Comparison of ENCODE assay signal across 9 mouse cellular contexts in genomic region chr8:117697248-117697647, GRCm38 (mm10). TPM values are rescaled to one million over a fixed set of nuclear protein-coding genes. Genes with fewer than 3 reads are reported as not detected.
DNase-seq lines count a peak whose midpoint lies in the region; ATAC-seq and TF ChIP-seq lines count a peak whose summit lies in the region.
"Had no signal": no experiment of that assay in that cellular context is flagged by ENCODE, and none has a peak within 500 bp of the region (broad histone marks: within the 10 kb centered on the region; RNA-seq: fewer than 3 reads in every experiment).

No protein-coding gene starts in this region.

- H3K9me3 ChIP-seq in midbrain, postnatal 0 days (ENCODE audit: low read length): no peaks in the 10 kb centered on the region
- no peaks in the 10 kb centered on the region for H3K9me3 ChIP-seq in midbrain, embryonic 10.5 days (replicated peaks)
- H3K9me3 ChIP-seq: limb, embryonic 15.5 days had no signal

- DNase-seq in gastrocnemius, postnatal 14 days: peak; percentile 23
- DNase-seq in gastrocnemius, postnatal 36 days: no peak
- DNase-seq in midbrain, postnatal 0 days (ENCODE audit: low spot score): no peak
- DNase-seq in midbrain, embryonic 10.5 days (ENCODE audit: low spot score): no peak
- peak; percentile 37 to 41 for DNase-seq in adrenal gland, postnatal 36 days
- DNase-seq in kidney, postnatal 36 days: peak; percentile 21 to 80
- no peak for DNase-seq in spleen, postnatal 14 days (ENCODE audit: low spot score in 2 of 2)

- H3K4me2 ChIP-seq in midbrain, postnatal 0 days (ENCODE audit: low read depth, low read length, poor library complexity, severe bottlenecking): no peak overlapping the region
- H3K4me2 ChIP-seq: limb, embryonic 15.5 days had no signal

- no peak overlapping the region for H3K4me3 ChIP-seq in midbrain, postnatal 0 days (ENCODE audit: low read depth, low read length)
- no peak overlapping the region for H3K4me3 ChIP-seq in midbrain, embryonic 10.5 days
- H3K4me3 ChIP-seq: limb, embryonic 15.5 days had no signal

- WGBS in midbrain, postnatal 0 days: 44% methylated on average over 5 of the region's 5 CpGs
- 44% methylated on average over 5 of the region's 5 CpGs for WGBS in midbrain, embryonic 10.5 days

- no peak overlapping the region for H3K9ac ChIP-seq in midbrain, postnatal 0 days (replicated peaks; ENCODE audit: low read length, poor library complexity, severe bottlenecking)
- H3K9ac ChIP-seq: limb, embryonic 15.5 days had no signal

- H3K36me3 ChIP-seq in midbrain, postnatal 0 days (ENCODE audit: insufficient read depth, low read length): no peaks in the 10 kb centered on the region
- no peaks in the 10 kb centered on the region for H3K36me3 ChIP-seq in midbrain, embryonic 10.5 days
- H3K36me3 ChIP-seq: limb, embryonic 15.5 days had no signal

- peak; percentile 63 for TF ChIP-seq CTCF in midbrain, postnatal 0 days (IDR thresholded peaks at IDR 0.05)

- intact Hi-C loops in gastrocnemius, postnatal 14 days (cut with DNase I; ENCODE audit: low total_unique reads): loop anchor here (5.0 kb wide), 1 partner anchor 165 kb away; no protein-coding TSS in a partner anchor
- intact Hi-C loops in gastrocnemius, postnatal 36 days (cut with DNase I): no loop called here

- no peak for ATAC-seq in midbrain, postnatal 0 days (ENCODE audit: low FRiP score)
- ATAC-seq in monocyte, adult 5-6 weeks (replicated peaks; ENCODE audit: insufficient number of reproducible peaks, low FRiP score, low TSS enrichment, poor library complexity, severe bottlenecking): no peak

- no peaks in the 10 kb centered on the region for H3K4me1 ChIP-seq in midbrain, postnatal 0 days (ENCODE audit: insufficient read depth, low read length)
- H3K4me1 ChIP-seq in midbrain, embryonic 10.5 days: peaks cover 11% of the 10 kb centered on the region

- H3K27ac ChIP-seq in midbrain, postnatal 0 days (ENCODE audit: low read depth, low read length): no peak overlapping the region
- no peak overlapping the region for H3K27ac ChIP-seq in midbrain, embryonic 10.5 days (replicated peaks)
- H3K27ac ChIP-seq: limb, embryonic 15.5 days had no signal

- no peaks in the 10 kb centered on the region for H3K27me3 ChIP-seq in midbrain, postnatal 0 days (ENCODE audit: insufficient read depth, low read length)
- H3K27me3 ChIP-seq in midbrain, embryonic 10.5 days (ENCODE audit: low read depth, poor library complexity, severe bottlenecking): no peaks in the 10 kb centered on the region
- H3K27me3 ChIP-seq: limb, embryonic 15.5 days had no signal

RNA-seq across cellular contexts. Expression of gene Hsd17b2, which starts 4.5 kb away (rescaled TPM):
- total RNA-seq in gastrocnemius, postnatal 14 days (2021): not detected
- total RNA-seq in gastrocnemius, postnatal 36 days (2021): not detected
- total RNA-seq in midbrain, postnatal 0 days (2014; rRNA removed): not detected in 2 replicates
- 0.36 and 0.38 TPM in 2 replicates for polyA plus RNA-seq in midbrain, postnatal 0 days (2015; fragmentation: Nextera tagmentation; extraction: Ambion mirVana)
- polyA plus RNA-seq in midbrain, embryonic 10.5 days (2016; fragmentation: Nextera tagmentation; extraction: Ambion mirVana): 0.17 TPM in 1 of 2 replicates, not detected in the other
- under 1 TPM in 1 of 2 experiments, not detected in 1; 0.66 TPM for total RNA-seq in adrenal gland, postnatal 36 days (2021)
- 0.39 to 4.9 TPM (median 1.7 TPM) in 3 replicates for total RNA-seq in monocyte, adult 5-6 weeks (2017)

RNA-seq across cellular contexts. Expression of gene Sdr42e1, which starts 23.8 kb away (rescaled TPM):
- total RNA-seq in gastrocnemius, postnatal 14 days (2021): under 1 TPM; 0.37 to 0.55 TPM
- under 1 TPM; 0.33 to 0.37 TPM for total RNA-seq in gastrocnemius, postnatal 36 days (2021)
- 3.0 and 5.9 TPM in 2 replicates for total RNA-seq in midbrain, postnatal 0 days (2014; rRNA removed)
- polyA plus RNA-seq in midbrain, postnatal 0 days (2015; fragmentation: Nextera tagmentation; extraction: Ambion mirVana): 3.3 and 3.7 TPM in 2 replicates
- polyA plus RNA-seq in midbrain, embryonic 10.5 days (2016; fragmentation: Nextera tagmentation; extraction: Ambion mirVana): 0.46 and 0.65 TPM in 2 replicates
- total RNA-seq in adrenal gland, postnatal 36 days (2021): 1 to 10 TPM; 1.3 TPM
- 0.76 to 5.2 TPM (median 1.9 TPM) in 3 replicates for total RNA-seq in monocyte, adult 5-6 weeks (2017)

Comparison
In these comparisons a context has a peak if more than half of its experiments do, and no peak if none do; other contexts are left out.
1. DNase-seq: peak in gastrocnemius, postnatal 14 days (single experiment), adrenal gland, postnatal 36 days (2 of 2) and kidney, postnatal 36 days (2 of 2); none in gastrocnemius, postnatal 36 days (0 of 2), midbrain, postnatal 0 days (single experiment), midbrain, embryonic 10.5 days (single experiment) and spleen, postnatal 14 days (0 of 2).